Mouse (Mus musculus) spleen, adult 2 months (tissue): Measurements from ENCODE around the gene Gnaq.

Experiments
- CTCF ChIP-seq: fragments of 200-500 bp; IDR thresholded peaks from 2 replicates; pipeline ENCODE4 v1.5.1; 2011; ENCODE audit warnings: mild to moderate bottlenecking, inconsistent platforms; ENCODE audit not compliant: insufficient read depth, insufficient read length, insufficient replicate concordance; ENCODE audit errors: extremely low read depth
- POLR2A ChIP-seq: fragments of 200-500 bp; IDR thresholded peaks from 2 replicates; pipeline ENCODE4 v1.6.1; 2011; ENCODE audit warnings: low read depth, low read length, inconsistent platforms

DNA sequence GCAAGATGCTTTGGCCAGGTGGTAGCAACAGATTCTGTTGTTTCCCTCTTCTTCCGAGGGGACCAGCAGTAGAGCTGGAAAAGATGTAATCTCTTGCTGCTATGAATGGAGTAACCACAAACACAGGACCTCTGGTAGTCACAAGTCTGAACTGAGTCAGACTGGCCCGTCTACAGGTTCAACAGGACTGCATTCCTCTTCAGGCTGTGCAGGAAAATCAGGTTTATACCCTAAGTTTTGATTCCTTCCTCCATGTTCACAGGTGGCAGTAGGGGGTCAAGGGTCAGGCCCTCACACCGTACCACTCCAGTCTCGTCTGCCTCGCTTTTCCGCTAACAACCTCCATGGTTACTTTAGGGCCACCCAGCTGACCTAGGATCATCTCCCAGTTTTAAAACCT, 137.6 kb downstream of the Gnaq start:
- no peak for TF ChIP-seq POLR2A
- no peak for TF ChIP-seq CTCF
